Mouse (Mus musculus) fat pad, adult 2 months (tissue): ENCODE data around the gene Slc2a5.
A peak's percentile ranks its signal among the peaks of the same experiment; 100 is the strongest.

Experiments
- DNase-seq: peaks from one replicate; pipeline ENCODE4 v3.0.0-alpha.2; 2011; ENCODE audit warnings: low read depth, low spot score; ENCODE audit errors: extremely low read depth

The Slc2a5 gene

GRCm38 (mm10) chr4:150119055-150119454, at the start of gene Slc2a5:
Gene Slc2a5, plus strand, starts transcription at chr4:150119283.
- no peak for DNase-seq

- DNase-seq = no peak
Measured at GRCm38 (mm10) chr4:150070136-150070535, 48.9 kb upstream of the Slc2a5 start.

- DNase-seq = no peak
Measured at GRCm38 (mm10) chr4:150072416-150073101, 46.5 kb upstream of the Slc2a5 start.

- DNase-seq = no peak
Measured at GRCm38 (mm10) chr4:150073102-150073473, 46.0 kb upstream of the Slc2a5 start.

- peak; percentile 37 for DNase-seq
Measured at GRCm38 (mm10) chr4:150075350-150075749, 43.7 kb upstream of the Slc2a5 start.

- no peak for DNase-seq
Measured at GRCm38 (mm10) chr4:150076147-150076546, 42.9 kb upstream of the Slc2a5 start.

- DNase-seq = no peak
Measured at GRCm38 (mm10) chr4:150078646-150079045, 40.4 kb upstream of the Slc2a5 start.

GRCm38 (mm10) chr4:150079244-150079643, 39.8 kb upstream of the Slc2a5 start:
- no peak for DNase-seq

- DNase-seq = no peak
Measured at GRCm38 (mm10) chr4:150080330-150080967, 38.6 kb upstream of the Slc2a5 start.

- no peak for DNase-seq
Measured at GRCm38 (mm10) chr4:150085366-150085765, 33.7 kb upstream of the Slc2a5 start.

GRCm38 (mm10) chr4:150086841-150087160, 32.3 kb upstream of the Slc2a5 start:
- DNase-seq = no peak

- peak; percentile 81 for DNase-seq
Measured at GRCm38 (mm10) chr4:150087161-150087889, 31.8 kb upstream of the Slc2a5 start, which contains the start of gene Gpr157. Gene Gpr157, plus strand, starts transcription at chr4:150087365.

GRCm38 (mm10) chr4:150087890-150088530, 31.1 kb upstream of the Slc2a5 start:
- no peak for DNase-seq

- DNase-seq = no peak
Measured at GRCm38 (mm10) chr4:150089121-150089520, 30.0 kb upstream of the Slc2a5 start.

- no peak for DNase-seq
Measured at GRCm38 (mm10) chr4:150091887-150092582, 27.0 kb upstream of the Slc2a5 start.

GRCm38 (mm10) chr4:150092583-150092902, 26.5 kb upstream of the Slc2a5 start:
- no peak for DNase-seq

GRCm38 (mm10) chr4:150093560-150094462, 25.3 kb upstream of the Slc2a5 start:
- DNase-seq = no peak

- no peak for DNase-seq
Measured at GRCm38 (mm10) chr4:150094463-150094789, 24.7 kb upstream of the Slc2a5 start.

GRCm38 (mm10) chr4:150096309-150096708, 22.8 kb upstream of the Slc2a5 start:
- DNase-seq = no peak

GRCm38 (mm10) chr4:150097847-150098246, 21.2 kb upstream of the Slc2a5 start:
- no peak for DNase-seq
